Mouse (Mus musculus): ENCODE measurements around the gene Git2.

Gene Git2

DNA sequence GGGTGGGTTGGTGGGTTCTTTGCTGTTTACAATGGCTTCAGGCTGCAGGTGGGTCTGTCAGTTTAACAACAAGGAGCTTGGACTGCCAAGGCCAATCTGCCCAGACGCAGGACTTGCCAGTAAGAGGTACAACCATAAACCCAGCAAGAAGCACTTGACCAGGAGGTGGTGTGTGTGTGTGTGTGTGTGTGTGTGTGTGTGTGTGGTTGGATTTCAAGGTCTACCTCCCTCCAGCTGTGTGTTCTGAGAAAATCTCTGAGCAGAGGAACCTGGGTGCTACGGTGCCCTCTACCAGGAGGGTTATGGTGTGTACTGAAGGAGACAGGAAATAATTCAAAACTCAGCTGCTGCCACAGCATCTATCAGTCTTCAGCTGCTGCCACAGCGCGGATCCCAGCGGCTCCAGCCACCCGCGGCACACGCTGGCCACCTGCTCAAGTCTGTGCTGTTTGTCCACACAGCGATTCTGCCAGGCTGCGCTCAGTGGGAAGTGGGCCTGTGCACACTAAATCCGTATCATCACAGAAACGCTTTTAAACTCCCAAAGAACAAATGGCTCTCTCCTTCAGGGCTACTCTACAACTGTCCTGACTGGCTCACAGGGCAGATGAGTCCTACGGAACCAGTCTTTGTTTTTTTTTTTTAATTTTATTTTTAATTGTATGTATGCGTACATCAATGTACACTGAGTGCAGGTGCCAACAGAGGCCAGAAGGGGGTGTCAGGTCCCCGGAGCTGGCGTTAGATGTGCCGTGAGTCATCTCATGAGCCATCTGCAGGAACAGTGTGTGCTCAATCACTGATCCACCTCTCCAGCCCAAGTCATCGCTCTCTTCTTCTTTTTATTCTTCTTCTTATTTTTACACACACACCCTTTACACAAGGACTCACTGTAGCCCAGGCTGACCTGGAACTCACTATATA is 10.2 kb downstream of the Git2 start:
- DNase-seq (ENCODE audit: low spot score in 2 of 2): no peak

DNA sequence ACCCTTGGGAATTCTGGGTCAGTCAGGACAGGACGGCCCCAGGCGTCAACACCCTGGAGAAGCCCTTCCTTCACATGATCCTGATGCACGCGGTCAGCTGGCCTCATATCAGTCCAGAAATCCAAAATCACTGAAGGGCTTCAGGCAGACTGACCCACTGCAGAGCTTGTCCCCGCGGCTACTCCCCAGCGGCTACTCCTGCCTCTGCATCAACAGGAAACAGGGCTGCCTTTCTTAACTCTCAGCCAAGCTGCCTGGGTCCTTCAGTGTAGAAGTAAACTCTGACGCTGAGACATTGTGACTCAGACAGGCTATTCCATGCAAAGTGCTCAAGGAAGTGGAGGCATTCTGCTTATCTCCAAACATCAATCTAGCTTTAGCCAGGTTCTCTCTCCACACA is 13.3 kb downstream of the Git2 start:
- DNase-seq (ENCODE audit: low spot score in 2 of 2): no peak

DNA sequence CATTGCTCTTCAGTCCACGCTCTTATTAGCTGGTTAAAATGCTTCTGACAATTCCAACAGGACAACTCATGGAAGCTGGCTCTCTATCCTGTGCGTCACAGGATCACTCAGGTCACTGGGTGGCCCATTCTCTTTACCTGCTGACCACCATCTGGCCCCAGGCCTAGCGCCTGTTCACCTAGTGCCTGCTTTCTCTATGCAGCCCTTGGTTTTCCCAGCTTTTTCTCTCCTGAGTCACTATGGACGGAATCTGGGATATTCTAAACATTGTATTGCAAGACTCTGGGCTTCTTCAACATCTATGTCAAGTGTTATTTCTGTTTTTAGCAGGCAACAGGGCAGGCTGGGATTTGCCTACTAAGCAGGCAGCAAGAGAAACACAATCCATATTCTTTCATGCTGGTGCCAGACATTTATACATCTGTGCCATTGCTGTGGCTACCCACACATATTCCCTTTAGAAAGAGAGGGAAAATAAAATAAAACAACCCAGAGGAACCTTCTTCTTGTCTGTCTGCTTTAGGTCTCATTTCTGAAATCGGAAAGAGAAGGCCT is 15.7 kb downstream of the Git2 start:
- DNase-seq (ENCODE audit: low spot score in 2 of 2): no peak

DNA sequence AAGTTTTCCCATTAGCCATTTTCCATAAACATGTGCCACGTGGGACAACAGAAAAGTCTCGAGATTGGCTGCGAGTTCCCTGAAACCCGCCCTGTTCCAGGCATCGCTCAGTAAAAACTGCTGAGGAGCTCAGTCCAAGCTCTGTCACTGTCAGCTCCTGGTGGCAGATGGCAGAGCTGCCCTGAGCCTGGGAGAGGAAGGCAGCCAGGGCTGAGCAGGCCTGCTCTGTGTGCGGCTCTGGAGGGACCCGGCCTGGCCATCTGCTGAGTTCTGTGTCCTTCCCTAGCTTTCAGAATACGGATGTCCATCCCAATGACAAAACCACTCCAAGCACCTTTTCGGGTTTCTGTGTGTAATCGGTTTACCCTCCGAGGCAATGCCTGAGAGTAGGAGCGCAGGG is 21.9 kb downstream of the Git2 start:
- no peak for DNase-seq (ENCODE audit: low spot score in 2 of 2)

DNA sequence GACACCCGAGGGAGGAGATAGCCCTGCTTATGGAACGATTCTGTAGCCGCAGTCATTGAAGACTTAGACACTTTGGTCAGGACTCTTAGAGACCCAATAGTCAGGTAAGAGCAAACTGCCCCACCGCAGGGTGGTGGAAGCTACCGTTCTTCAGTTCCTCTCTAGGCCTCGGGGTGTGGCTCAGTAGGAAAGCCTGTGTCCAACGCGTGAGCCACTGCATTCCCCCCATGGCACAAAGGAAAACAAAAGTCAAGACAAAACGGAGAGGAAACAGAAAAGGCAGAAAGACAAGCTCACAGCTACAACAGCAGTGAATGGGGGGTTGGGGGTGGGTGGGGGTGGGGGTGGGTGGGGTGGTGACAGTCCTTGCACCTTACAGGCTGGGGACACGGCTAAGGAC is 22.9 kb downstream of the Git2 start:
- no peak for DNase-seq (ENCODE audit: low spot score in 2 of 2)

DNA sequence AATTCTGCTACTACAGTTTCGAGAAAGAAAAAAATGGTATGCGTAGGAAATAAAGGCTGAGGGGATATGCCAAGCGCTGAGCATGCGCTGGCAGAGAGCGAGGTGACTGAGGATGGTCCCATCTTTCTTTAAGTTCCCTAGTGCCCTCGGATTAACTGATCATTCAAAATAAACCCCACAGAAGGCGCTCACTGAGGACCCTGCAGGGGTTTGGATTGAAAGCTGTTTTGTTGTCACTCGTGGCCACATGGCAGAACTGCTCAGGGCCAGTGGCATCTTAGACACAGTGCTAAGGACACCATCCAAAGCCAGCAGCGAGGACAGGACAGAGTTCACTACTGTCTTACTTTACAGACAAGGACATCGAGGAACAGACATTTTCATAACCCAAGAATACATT is 25.0 kb downstream of the Git2 start:
- DNase-seq (ENCODE audit: low spot score in 2 of 2): no peak

DNA sequence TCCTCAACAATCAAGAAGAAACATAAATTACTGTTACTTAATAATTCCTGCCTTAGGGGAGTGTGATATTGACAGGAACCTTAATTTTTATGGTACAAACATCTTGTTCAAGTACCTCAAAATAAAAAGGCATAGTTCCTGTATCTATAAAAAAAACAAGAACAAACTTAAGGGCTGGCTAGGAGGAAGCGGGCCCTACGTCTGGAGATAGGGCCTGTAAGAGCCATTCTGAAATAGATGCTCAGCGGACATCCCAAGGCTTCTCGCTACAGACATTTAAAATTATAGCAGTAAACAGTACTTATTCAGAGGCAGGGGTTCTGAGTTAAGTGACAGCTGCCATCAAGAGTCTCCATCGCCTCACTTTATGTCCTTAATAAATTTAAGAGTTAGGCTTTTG is 27.8 kb downstream of the Git2 start:
- no peak for DNase-seq (ENCODE audit: low spot score in 2 of 2)

DNA sequence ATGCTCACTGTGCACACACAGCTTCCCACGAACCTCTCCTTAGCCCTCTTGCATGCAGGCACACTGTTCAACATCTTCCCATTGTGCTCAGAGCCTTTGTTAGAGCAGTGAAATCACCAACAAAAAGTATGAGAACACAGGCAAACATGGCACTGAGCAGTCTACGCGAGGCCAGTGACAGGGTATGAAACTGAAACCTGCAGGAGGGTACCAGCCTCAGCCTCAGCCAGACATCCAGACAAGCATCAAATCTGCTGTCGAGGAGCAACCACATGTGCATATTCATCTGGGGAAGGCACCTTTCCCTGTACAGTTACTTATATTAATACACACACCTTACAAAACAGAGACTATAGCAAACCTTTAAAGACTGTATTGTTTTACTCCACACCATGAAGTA is 28.4 kb downstream of the Git2 start:
- no peak for DNase-seq (ENCODE audit: low spot score in 2 of 2)

DNA sequence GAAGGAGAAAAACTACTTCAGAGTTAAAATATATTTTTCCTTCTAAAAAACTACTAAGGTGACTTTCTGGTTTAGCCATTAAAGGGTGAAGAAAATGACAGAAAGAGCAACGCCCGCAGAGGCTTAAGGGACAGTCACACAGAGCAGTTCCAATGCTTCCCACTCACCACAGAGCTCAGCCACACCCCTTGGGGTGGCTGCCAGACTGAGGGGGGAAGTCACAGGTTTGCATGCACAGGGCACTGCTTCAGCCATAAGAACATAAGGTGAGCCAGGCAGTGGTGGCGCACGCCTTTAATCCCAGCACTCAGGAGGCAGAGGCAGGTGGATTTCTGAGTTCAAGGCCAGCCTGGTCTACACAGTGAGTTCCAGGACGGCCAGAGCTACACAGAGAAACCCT is 29.7 kb downstream of the Git2 start:
- DNase-seq (ENCODE audit: low spot score in 2 of 2): peak in 1 of 2 experiments; percentile 54

DNA sequence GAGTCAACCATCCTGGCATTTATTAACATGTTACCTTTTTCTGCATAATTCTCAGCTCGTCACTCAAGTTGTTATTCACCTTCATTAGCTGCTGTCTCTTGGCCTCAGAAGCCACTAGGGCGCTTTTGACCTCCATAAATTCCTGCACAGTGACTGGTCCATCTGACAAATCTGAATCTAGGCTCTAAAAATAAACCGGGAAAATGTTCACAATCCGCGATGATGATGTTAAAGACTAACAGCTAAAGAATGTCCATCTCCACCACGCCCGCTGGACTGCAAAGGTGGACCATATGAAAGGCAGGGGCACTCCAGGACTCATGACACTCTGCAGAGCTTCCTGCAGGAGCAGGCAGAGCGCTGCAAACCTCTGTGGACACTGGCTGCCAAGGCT is 31.6 kb downstream of the Git2 start:
- no peak for DNase-seq (ENCODE audit: low spot score in 2 of 2)

DNA sequence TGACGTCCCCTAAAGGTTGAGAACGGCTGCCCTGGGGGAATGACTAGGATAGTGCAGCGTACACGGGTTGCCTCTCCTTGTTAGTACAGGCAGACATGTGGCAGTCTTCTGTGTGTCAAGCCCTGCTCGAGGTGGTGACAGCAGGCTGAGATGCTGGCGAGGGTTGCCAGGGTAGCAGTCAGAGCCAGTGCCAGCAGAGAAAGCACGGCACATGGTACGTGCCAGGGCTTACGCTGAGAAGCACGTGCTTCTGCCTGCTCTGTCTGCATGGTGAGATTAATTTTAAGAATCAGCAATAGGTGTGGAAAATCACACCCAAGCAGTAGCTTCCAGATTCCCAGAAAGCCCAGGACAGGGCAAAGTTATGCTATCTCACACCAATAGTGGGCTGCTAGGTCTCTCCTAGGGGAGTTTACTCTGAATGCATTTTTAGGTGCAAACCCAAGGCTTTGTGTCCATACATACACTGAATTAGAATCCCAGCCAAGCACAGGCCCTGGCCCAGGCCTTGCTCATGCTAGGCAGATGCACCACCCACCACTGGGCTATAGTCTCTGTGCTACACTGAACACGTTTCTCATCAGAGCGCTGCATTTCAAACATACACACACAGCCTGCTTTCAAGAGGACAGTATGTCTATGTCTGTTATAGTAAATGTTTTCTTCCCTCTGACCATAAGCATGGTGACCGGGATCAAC is 32.2 kb downstream of the Git2 start:
- peak; percentile 53 to 69 for DNase-seq (ENCODE audit: low spot score in 2 of 2)

DNA sequence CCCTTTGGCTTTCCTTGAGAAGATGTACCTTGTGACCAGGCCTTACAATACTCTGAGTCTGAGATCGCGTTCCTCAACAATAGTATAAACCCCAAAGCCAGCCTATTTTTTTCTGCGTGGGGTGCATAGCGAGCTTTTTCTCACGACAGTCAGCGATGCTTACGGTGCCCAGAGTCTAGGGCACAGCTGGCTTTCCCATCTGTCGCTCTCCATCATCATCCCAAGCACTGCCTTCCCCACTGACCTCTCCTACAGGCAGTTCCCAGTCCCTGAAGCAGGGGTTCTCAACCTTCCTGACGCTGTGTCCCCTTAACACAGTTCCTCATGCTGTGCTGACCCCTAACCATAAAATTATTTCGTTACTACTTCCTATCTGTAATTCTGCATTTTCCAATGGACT is 32.7 kb downstream of the Git2 start:
- no peak for DNase-seq (ENCODE audit: low spot score in 2 of 2)

DNA sequence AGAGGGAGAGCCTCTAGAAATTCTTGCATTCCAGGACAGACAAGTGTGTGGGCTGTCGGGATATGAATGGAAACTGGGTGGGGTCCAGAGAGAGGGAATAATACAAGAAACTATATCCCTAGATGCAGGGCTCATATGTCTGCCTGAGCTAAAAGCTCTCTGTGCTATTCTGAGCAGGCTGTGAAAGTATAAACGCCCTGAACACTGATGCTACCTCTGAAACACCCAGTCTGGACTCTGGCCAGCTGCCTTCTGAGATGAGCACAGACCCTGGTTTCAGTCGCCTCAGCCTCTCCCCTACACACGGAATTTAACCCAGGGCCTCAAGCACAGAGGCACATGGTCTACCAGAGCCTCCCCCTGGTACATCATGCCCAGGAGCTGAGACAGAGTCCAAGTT is 34.7 kb downstream of the Git2 start:
- peak; percentile 50 to 68 for DNase-seq (ENCODE audit: low spot score in 2 of 2)

DNA sequence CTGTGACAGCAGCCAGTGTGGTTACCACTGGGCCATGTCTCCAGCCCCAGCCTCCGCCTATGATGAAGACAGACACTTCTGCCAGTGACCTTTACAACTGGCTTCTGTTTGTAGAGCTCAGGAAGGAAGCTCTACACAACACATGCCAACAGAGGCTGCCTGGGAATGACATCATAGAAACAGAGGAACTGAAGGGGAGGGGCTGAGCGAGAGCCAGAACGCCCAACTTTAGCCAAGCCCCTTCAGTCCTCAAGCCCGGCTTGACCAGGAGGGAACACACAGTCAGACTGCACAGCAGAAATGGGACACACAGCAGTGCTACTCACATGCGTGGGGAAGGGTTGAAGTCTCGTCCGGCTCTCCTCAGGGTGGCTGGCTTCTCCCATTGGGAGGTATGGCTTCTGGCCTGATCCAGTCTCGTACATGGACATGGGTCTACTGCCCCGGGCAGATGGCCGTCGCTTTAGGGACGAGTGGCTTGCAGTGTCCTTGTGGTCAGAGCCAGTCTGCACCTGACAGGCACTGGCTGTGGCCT is 36.5 kb downstream of the Git2 start:
- no peak for DNase-seq (ENCODE audit: low spot score in 2 of 2)

DNA sequence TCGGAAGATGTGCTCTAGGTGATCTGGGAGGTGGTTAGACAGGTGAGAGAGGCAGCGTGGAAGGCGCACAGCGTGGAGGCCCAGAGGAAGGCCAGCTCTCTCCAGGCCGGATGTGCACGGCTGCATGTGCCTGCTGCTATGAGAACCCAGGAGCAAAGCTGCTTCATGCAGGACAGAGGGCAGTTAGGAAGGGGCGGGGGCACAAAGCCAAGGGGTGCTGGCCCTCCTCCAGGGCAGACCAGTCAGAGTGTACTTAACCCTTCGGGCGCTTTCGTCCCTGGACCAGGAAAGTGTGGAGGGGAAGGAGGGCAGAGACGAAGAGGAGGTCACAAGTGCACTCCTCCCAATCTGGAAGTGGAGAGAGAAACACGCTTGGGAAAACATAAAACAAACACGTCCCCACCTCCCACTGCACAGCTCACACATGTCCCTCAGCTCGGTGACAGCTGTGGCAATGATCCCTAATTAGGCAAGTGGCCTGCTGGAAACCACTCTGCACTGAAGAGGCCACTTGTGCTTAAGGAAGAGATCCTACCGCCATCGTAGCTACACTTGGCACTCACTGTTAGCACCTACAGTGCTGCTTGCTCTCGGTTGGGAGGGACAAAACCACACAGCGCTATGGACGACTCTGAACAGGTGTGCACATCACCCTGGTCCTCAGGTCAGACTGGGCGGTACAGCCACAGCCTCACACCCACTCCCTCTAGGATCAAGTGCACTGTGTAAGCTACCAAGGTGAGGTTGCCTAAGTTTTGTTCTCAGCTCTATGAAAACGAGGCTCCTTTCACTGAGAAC is 38.0 kb downstream of the Git2 start:
- peak in 1 of 2 experiments; percentile 57 for DNase-seq (ENCODE audit: low spot score in 2 of 2)

DNA sequence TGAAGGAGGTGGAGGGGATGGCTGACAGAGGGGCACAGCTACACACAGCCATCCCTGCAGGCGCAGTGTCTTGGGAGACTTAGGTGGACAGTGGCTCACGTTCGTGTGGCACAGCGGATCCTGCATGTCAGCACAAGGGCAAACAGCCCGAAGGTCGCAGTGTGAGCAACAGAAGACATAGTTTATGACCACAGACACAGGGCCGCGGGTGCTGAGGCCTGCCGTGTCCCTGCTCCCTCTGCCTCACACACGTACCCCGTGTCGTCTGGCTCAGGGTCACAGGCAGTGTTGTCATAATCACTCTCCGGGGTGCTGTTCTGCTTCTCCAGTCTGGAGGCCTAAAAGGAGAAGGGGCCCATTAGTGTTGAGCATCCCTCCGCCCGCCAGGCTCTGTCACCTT is 41.7 kb downstream of the Git2 start:
- no peak for DNase-seq (ENCODE audit: low spot score in 2 of 2)

DNA sequence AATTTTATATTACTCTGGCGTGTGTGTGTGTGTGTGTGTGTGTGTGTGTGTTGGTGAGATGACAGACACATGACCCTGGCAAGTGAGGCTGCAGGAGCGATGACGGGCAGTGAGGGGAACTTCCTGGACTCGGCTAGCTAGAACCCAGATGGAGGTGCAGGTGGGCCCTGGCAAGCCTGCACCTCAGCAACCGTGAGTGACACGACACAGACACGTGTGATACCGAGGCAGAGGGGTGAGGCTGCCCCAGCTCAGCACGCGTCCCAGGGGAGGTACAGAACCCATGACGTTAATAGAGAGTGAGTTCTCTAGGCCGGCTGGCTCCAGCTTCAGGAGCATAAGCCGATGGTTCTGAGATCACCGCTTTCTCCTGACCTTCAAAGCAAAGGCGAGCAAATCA is 43.3 kb downstream of the Git2 start:
- DNase-seq (ENCODE audit: low spot score in 2 of 2): no peak

DNA sequence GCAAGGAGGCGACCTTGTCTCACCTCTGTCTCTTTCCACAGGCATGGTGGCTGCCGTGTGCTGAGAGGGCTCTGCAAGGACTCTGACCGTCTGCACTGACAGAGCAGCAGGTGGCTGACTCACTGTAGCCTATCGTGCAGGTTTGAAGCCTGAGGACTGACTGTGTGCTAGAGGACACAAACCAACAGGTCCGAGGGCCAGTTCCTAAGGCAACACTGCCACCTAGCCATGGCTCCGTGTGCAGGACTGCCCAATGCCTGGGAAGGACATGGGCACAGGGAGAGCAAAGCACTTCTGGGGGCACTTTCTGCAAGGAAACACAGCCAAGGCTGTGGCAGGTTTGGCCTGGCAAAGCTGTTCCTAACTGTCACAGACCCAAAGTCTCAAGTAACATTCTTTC is 43.8 kb downstream of the Git2 start:
- DNase-seq (ENCODE audit: low spot score in 2 of 2): no peak

DNA sequence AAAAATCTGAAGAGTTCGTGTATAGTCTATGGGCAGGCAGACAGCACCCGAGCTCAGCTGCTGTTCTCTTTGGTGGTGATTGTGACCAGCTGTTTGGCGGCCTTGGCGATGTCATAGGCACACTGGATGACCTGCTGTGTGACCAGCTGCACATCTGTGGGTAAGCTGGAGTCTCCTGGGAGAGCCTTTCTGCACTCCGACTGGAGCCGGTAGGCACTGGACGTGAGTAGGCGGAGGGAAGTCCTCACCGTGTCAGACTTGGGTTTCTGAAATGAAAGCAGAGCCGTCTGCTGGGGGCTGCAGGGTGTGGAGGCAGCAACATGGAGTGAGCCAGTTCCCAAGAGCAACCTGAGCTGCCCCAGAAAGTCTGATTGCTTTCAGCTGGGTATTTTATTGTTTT is 45.2 kb downstream of the Git2 start:
- no peak for DNase-seq (ENCODE audit: low spot score in 2 of 2)

DNA sequence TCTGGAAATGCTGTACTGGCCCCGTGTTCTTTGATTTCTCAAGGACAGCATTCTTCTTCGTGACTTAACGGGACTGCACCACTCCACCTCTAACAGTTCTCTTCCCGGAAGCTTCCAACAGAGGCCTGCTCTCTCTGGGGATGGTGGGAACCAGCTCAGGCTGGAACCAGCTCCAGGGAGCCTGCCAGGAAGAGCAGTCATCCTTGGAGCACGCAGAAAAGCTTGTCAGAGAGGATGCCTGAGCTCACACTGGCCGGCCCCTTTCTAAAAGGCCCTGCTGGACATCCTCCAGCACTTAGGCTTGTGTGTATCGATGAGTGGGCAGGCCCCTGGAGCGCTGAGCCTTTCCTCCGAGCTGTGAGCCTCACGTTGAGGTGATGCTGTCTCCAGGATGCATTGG is 47.2 kb downstream of the Git2 start:
- no peak for DNase-seq (ENCODE audit: low spot score in 2 of 2)

DNA sequence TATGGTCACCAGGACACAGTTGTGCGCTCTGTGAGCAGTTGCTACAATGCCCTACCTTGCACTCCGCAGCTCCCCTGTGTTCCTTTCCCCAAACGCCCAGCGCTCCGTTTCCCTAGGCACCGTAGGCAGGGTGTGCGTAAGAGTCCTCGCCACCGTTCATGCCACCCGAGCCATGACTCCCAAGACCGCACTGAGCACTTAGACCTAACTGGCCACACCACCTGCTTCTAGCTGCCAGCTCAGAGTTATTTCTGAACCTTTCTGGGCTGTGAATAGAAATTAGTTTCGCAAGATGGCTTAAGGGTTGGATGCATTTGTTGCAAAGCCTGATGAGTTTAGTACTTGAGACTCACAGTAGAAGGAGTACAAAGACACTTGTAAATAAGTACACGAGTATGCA is 52.5 kb downstream of the Git2 start:
- no peak for DNase-seq (ENCODE audit: low spot score in 2 of 2)

DNA sequence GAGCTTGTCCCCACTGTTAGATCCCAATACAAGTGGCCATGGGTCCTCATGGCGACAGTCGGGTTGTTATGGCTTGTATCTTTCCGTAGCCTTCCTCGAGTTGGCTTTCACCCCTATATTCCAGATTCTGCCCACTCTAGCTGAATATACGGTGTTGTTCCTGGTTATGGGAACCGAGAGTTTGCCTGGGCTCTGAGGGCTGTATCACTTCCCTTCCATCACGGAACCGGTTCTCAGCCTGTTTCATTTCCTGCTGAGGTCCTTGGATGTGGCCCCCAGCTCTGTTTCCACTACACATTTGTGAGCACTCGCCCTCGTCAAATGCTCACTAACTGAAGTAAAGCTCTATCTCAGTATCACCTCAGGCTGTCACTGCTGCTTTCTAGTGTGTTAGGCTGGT is 53.3 kb downstream of the Git2 start:
- DNase-seq (ENCODE audit: low spot score in 2 of 2): no peak
